Mouse (Mus musculus): ENCODE measurements around the gene Sumo1. TPM values are rescaled to one million over a fixed set of nuclear protein-coding genes. Genes with fewer than 3 reads are reported as not detected.

Gene Sumo1
- polyA plus RNA-seq (2014; fragmentation: Nextera tagmentation; extraction: Ambion mirVana), result 639 and 717 TPM in 2 replicates

DNA sequence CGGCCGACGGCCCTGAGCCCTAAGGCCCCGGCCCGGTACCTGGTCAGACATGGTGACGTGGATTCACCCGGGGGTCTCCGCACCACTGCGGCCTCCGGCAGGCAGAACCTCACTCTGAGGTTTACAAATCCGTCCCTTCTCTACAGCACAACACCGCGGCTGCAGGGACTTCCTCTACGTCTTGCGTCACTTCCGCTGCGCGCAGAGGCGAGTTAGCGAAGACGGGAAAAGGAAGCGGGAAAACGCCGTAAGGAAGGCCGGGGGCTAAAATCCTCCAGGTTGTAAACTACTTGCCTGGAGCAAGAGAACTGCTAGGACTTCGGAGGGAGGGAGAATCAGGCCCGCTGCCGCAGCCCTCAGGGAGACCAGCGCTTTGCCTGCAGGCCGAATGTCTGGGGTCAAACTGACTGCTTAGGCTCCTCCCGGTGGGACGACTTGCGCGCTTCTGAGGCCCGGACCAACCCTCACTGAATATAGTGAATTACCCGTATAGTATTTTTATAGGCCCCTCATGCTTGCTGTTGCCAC is at the start of gene Sumo1:
TSS of gene Sumo1 (minus strand) at position 194 of the 528 bp plus-strand sequence.
- H3K4me1 ChIP-seq (ENCODE audit: control insufficient read depth, insufficient read depth, low read length), result no peaks in the 10 kb centered on the region
- no peaks in the 10 kb centered on the region for H3K36me3 ChIP-seq (replicated peaks; ENCODE audit: control insufficient read depth, insufficient read depth, low read depth, low read length)
- peak within 1 kb of the TSS; percentile 97 for H3K9ac ChIP-seq (replicated peaks; ENCODE audit: low read length)
- DNase-seq (ENCODE audit: low spot score) (peak; percentile 97), ATAC-seq (replicated peaks; ENCODE audit: insufficient number of reproducible peaks, low FRiP score, low TSS enrichment, low read depth) (peak; percentile 88)
- peak within 1 kb of the TSS; percentile 92 for H3K27ac ChIP-seq (replicated peaks; ENCODE audit: low read depth, low read length)
- H3K4me2 ChIP-seq (ENCODE audit: low read depth, low read length), result peak within 1 kb of the TSS; percentile 52
- H3K27me3 ChIP-seq (ENCODE audit: control insufficient read depth, insufficient read depth, low read length), result no peaks in the 10 kb centered on the region
- WGBS, result under 1% methylated on average over 36 of the region's 36 CpGs
- peak within 1 kb of the TSS; percentile 100 for H3K4me3 ChIP-seq (ENCODE audit: low read depth, low read length)
- no peaks in the 10 kb centered on the region for H3K9me3 ChIP-seq (replicated peaks; ENCODE audit: control insufficient read depth, low read length)

DNA sequence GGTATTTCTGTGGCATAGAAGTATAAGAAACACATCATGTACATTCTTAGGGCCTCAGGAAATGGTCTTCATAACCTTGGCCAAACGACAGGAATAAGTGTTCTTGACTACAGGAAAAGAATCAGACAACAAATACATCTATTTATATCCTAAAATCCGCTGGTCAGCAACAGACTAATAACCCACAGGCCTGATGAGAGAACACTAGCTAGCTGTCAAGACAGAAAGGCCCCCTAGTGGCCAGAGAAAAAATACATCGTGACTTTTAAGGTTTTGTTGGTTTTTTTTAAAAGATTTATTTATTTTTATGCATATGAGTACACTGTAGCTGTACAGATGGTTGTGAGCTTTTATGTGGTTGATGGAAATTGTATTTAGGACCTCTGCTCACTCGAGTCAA is 49.3 kb upstream of the Sumo1 start:
- H3K9ac ChIP-seq (replicated peaks; ENCODE audit: low read length), result no peak overlapping the region
- H3K4me1 ChIP-seq (ENCODE audit: control insufficient read depth, insufficient read depth, low read length), result no peaks in the 10 kb centered on the region
- WGBS, result 46% methylated on average over 4 of the region's 4 CpGs
- H3K4me2 ChIP-seq (ENCODE audit: low read depth, low read length), result no peak overlapping the region
- ATAC-seq (replicated peaks; ENCODE audit: insufficient number of reproducible peaks, low FRiP score, low TSS enrichment, low read depth) (no peak), DNase-seq (ENCODE audit: low spot score) (peak; percentile 77)
- no peak overlapping the region for H3K27ac ChIP-seq (replicated peaks; ENCODE audit: low read depth, low read length)
- H3K36me3 ChIP-seq (replicated peaks; ENCODE audit: control insufficient read depth, insufficient read depth, low read depth, low read length), result no peaks in the 10 kb centered on the region; the same call in 1 of the 2 replicates
- no peak overlapping the region for H3K4me3 ChIP-seq (ENCODE audit: low read depth, low read length)
- no peaks in the 10 kb centered on the region for H3K9me3 ChIP-seq (replicated peaks; ENCODE audit: control insufficient read depth, low read length)
- no peaks in the 10 kb centered on the region for H3K27me3 ChIP-seq (ENCODE audit: control insufficient read depth, insufficient read depth, low read length)

DNA sequence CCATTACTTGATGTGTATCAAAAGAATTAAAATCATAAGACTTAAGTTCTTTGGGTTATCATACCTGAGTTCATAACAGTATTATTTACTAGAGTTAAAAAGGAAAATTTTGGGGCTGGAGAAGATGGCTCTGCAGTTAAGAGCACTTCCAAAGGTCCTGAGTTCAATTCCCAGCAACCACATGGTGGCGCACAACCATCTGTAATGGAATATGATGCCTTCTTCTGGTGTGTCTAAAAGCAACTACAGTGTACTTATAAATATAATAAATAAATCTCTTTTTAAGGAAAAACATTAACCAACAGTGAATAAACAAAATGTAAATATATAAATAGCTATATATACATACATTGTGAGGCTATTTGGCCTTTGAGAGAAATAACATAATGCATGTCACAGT is 31.1 kb upstream of the Sumo1 start:
- Histone ChIP-seq H3K27me3 (ENCODE audit: control insufficient read depth, insufficient read depth, low read length) (no peaks in the 10 kb centered on the region), H3K9me3 (replicated peaks; ENCODE audit: control insufficient read depth, low read length) (no peaks in the 10 kb centered on the region), H3K4me3 (ENCODE audit: low read depth, low read length) (no peak overlapping the region), H3K9ac (replicated peaks; ENCODE audit: low read length) (no peak overlapping the region), H3K4me1 (ENCODE audit: control insufficient read depth, insufficient read depth, low read length) (no peaks in the 10 kb centered on the region), H3K27ac (replicated peaks; ENCODE audit: low read depth, low read length) (no peak overlapping the region), H3K36me3 (replicated peaks; ENCODE audit: control insufficient read depth, insufficient read depth, low read depth, low read length) (peaks cover 7% of the 10 kb centered on the region), H3K4me2 (ENCODE audit: low read depth, low read length) (no peak overlapping the region)
- DNase-seq (ENCODE audit: low spot score), result no peak
- 98% methylated on average over 1 of the region's 1 CpGs for WGBS
- no peak for ATAC-seq (replicated peaks; ENCODE audit: insufficient number of reproducible peaks, low FRiP score, low TSS enrichment, low read depth)

DNA sequence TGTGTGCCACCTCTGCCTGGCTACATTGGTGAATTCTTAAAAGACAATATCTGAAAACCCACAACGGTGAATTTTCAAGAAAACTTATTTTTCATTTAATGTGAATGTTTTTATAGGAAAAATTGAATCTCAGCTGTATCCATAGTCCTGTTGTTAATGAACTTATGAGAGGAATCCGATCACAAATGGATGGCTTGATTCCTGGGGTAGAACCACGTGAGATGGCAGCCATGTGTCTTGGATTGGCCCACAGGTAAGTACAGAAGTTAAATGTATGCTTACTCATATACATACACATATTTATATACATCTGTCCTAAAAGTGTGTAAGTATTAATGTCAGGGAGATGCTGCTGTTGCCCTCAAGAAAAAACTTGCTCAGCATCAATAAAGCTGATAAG is 27.6 kb upstream of the Sumo1 start:
- 94% methylated on average over 3 of the region's 3 CpGs for WGBS
- H3K9ac ChIP-seq (replicated peaks; ENCODE audit: low read length), result no peak overlapping the region
- H3K4me3 ChIP-seq (ENCODE audit: low read depth, low read length), result no peak overlapping the region
- H3K9me3 ChIP-seq (replicated peaks; ENCODE audit: control insufficient read depth, low read length), result no peaks in the 10 kb centered on the region
- no peak overlapping the region for H3K4me2 ChIP-seq (ENCODE audit: low read depth, low read length)
- no peak for DNase-seq (ENCODE audit: low spot score)
- H3K27ac ChIP-seq (replicated peaks; ENCODE audit: low read depth, low read length), result no peak overlapping the region
- no peaks in the 10 kb centered on the region for H3K4me1 ChIP-seq (ENCODE audit: control insufficient read depth, insufficient read depth, low read length)
- no peaks in the 10 kb centered on the region for H3K27me3 ChIP-seq (ENCODE audit: control insufficient read depth, insufficient read depth, low read length)
- peaks cover 9% of the 10 kb centered on the region for H3K36me3 ChIP-seq (replicated peaks; ENCODE audit: control insufficient read depth, insufficient read depth, low read depth, low read length)
- ATAC-seq (replicated peaks; ENCODE audit: insufficient number of reproducible peaks, low FRiP score, low TSS enrichment, low read depth), result no peak

DNA sequence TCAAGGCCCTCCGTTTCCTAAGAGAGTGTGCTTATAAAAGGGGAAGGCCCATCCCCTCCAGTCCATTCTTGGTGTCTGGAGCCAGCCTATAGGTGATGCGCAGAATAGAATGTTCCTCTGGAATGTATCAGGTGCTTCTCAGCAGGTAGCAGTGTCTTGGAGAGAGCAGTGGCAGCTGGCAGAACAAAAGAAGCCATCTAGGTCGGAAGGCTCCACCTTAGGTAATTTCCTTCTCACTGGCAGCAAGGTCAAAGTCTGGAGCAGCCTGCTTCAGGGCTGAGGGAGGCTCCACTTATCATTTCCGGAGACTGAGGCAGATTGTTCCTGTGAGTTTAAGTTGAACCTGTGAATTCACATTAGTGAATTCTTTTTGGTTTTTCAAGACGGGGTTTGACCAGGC is 27.1 kb upstream of the Sumo1 start:
- ATAC-seq (replicated peaks; ENCODE audit: insufficient number of reproducible peaks, low FRiP score, low TSS enrichment, low read depth) (no peak), DNase-seq (ENCODE audit: low spot score) (no peak)
- Histone ChIP-seq H3K27ac (replicated peaks; ENCODE audit: low read depth, low read length) (no peak overlapping the region), H3K36me3 (replicated peaks; ENCODE audit: control insufficient read depth, insufficient read depth, low read depth, low read length) (peaks cover 9% of the 10 kb centered on the region), H3K4me3 (ENCODE audit: low read depth, low read length) (no peak overlapping the region), H3K27me3 (ENCODE audit: control insufficient read depth, insufficient read depth, low read length) (no peaks in the 10 kb centered on the region), H3K4me2 (ENCODE audit: low read depth, low read length) (no peak overlapping the region), H3K9ac (replicated peaks; ENCODE audit: low read length) (no peak overlapping the region), H3K9me3 (replicated peaks; ENCODE audit: control insufficient read depth, low read length) (no peaks in the 10 kb centered on the region), H3K4me1 (ENCODE audit: control insufficient read depth, insufficient read depth, low read length) (no peaks in the 10 kb centered on the region)
- 85% methylated on average over 5 of the region's 5 CpGs for WGBS

DNA sequence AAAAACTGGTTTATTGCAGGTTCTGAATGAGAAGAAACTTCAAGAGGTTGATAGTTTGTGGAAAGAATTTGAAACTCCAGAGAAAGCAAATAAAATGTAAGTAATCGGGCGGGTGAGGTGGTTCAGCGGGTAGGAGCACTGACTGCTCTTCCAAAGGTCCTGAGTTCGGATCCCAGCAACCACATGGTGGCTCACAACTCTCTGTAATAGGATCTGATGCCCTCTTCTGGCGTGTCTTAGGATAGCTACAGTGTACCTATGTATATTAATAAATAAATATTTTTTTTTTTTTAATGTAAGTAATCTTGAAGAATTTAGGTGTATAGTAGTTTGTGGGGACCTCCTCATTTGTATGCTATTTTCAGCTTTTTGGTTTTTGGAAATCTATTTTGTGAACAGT is 19.8 kb upstream of the Sumo1 start:
- ATAC-seq (replicated peaks; ENCODE audit: insufficient number of reproducible peaks, low FRiP score, low TSS enrichment, low read depth) (no peak), DNase-seq (ENCODE audit: low spot score) (no peak)
- no peak overlapping the region for H3K9ac ChIP-seq (replicated peaks; ENCODE audit: low read length)
- H3K4me1 ChIP-seq (ENCODE audit: control insufficient read depth, insufficient read depth, low read length), result peaks cover 3% of the 10 kb centered on the region; the same call in 1 of the 2 replicates
- H3K4me2 ChIP-seq (ENCODE audit: low read depth, low read length), result no peak overlapping the region
- H3K36me3 ChIP-seq (replicated peaks; ENCODE audit: control insufficient read depth, insufficient read depth, low read depth, low read length), result peaks cover 3% of the 10 kb centered on the region
- H3K27ac ChIP-seq (replicated peaks; ENCODE audit: low read depth, low read length), result no peak overlapping the region
- H3K9me3 ChIP-seq (replicated peaks; ENCODE audit: control insufficient read depth, low read length), result no peaks in the 10 kb centered on the region
- WGBS, result 92% methylated on average over 5 of the region's 5 CpGs
- no peak overlapping the region for H3K4me3 ChIP-seq (ENCODE audit: low read depth, low read length)
- H3K27me3 ChIP-seq (ENCODE audit: control insufficient read depth, insufficient read depth, low read length), result no peaks in the 10 kb centered on the region

DNA sequence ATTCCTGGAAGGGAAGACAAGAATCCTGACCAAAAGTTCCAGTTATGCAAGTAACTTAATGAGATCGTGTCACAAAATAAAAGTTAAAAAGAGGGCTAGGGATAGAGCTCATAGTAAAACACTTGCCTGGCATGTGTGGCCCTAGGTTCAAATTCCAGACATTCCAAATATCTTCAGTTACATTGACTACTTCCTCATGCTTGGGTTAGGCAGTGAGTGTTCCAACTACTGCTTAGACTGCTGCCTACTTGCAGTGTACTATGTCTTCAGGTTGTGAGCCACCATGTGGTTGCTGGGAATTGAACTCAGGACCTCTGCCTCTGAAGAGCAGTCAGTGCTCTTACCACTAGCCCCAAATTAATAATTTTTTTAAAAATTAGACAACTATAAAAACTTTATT is 16.9 kb upstream of the Sumo1 start:
- WGBS, result 59% methylated on average over 1 of the region's 1 CpGs
- no peak overlapping the region for H3K4me2 ChIP-seq (ENCODE audit: low read depth, low read length)

DNA sequence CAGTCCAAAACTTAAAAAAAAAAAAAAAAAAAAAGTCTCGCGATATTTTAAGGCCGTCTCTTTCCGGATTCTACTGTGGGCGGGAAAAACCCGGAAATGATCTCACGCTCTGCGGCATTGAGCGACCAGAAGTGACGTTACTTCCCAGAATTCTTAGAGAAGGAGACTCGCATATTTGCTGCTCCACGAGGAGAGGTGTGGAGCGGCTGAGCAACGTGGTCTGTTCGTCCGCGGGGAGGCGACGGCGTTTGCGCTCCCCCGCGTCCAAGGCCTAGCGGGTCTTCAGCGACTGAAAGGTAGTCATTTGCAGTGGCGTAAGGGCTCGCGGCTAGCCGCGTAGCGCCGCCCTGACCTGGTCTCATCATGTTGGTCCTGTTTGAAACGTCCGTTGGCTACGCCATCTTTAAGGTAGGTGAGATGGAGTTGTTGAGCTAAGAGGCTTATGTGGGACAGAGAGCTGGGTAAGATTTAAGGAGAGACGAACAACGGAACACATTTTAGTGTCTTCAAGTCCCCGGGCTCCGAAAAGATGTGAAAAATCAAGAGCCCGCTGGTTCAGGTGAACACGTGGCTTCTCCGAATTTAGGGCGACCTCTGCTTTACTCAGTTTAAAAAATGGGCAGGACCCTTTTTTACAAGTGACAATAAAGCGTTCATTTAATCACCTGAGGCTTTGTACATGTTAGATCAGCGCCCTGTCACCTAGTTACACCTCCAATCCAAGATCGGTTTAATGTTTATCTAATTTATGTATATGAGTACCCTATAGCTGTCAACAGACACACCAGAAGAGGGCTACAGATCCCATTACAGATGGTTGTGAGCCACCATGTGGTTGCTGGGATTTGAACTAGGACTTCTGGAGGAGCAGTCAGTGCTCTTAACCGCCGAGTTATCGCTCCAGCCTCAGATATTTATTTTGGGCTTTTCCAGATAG is 14.5 kb upstream of the Sumo1 start, which contains the start of gene Nop58:
TSS of gene Nop58 (plus strand) at position 153 of the 937 bp plus-strand sequence.
- Histone ChIP-seq H3K4me1 (ENCODE audit: control insufficient read depth, insufficient read depth, low read length) (peaks cover 3% of the 10 kb centered on the region; the same call in 1 of the 2 replicates), H3K27ac (replicated peaks; ENCODE audit: low read depth, low read length) (peak within 1 kb of the TSS; percentile 37; the same call in 1 of the 2 replicates), H3K36me3 (replicated peaks; ENCODE audit: control insufficient read depth, insufficient read depth, low read depth, low read length) (no peaks in the 10 kb centered on the region), H3K4me2 (ENCODE audit: low read depth, low read length) (peak within 1 kb of the TSS; percentile 85), H3K9me3 (replicated peaks; ENCODE audit: control insufficient read depth, low read length) (no peaks in the 10 kb centered on the region), H3K4me3 (ENCODE audit: low read depth, low read length) (peak within 1 kb of the TSS; percentile 77), H3K9ac (replicated peaks; ENCODE audit: low read length) (peak within 1 kb of the TSS; percentile 83), H3K27me3 (ENCODE audit: control insufficient read depth, insufficient read depth, low read length) (no peaks in the 10 kb centered on the region)
- DNase-seq (ENCODE audit: low spot score) (peak; percentile 98), ATAC-seq (replicated peaks; ENCODE audit: insufficient number of reproducible peaks, low FRiP score, low TSS enrichment, low read depth) (peak; percentile 92)
- WGBS, result under 1% methylated on average over 49 of the region's 49 CpGs

More for the DNA sequence above, 16.9 kb upstream of the Sumo1 start:
- Histone ChIP-seq H3K9ac (replicated peaks; ENCODE audit: low read length) (no peak overlapping the region), H3K9me3 (replicated peaks; ENCODE audit: control insufficient read depth, low read length) (no peaks in the 10 kb centered on the region), H3K4me3 (ENCODE audit: low read depth, low read length) (no peak overlapping the region), H3K36me3 (replicated peaks; ENCODE audit: control insufficient read depth, insufficient read depth, low read depth, low read length) (no peaks in the 10 kb centered on the region), H3K27me3 (ENCODE audit: control insufficient read depth, insufficient read depth, low read length) (no peaks in the 10 kb centered on the region), H3K4me1 (ENCODE audit: control insufficient read depth, insufficient read depth, low read length) (peaks cover 3% of the 10 kb centered on the region; the same call in 1 of the 2 replicates), H3K27ac (replicated peaks; ENCODE audit: low read depth, low read length) (no peak overlapping the region)
- ATAC-seq (replicated peaks; ENCODE audit: insufficient number of reproducible peaks, low FRiP score, low TSS enrichment, low read depth) (no peak), DNase-seq (ENCODE audit: low spot score) (peak; percentile 17)
